Mouse (Mus musculus): ENCODE results near the gene Rnps1. TPM values are rescaled to one million over a fixed set of nuclear protein-coding genes. Genes with fewer than 3 reads are reported as not detected.
A peak's percentile ranks its signal among the peaks of the same experiment; 100 is the strongest.

Gene Rnps1
- polyA plus RNA-seq, 1 experiment from 2014 or later = 111 TPM

- Histone ChIP-seq H3K4me3 (ENCODE audit: low read depth, low read length) (peak overlapping the region; percentile 80), H3K9ac (ENCODE audit: low read depth, low read length) (peak overlapping the region; percentile 93), H3K4me1 (replicated peaks; ENCODE audit: control insufficient read depth, insufficient read depth, low read length) (no peaks in the 10 kb centered on the region), H3K27me3 (replicated peaks; ENCODE audit: control insufficient read depth, insufficient read depth, low read length) (no peaks in the 10 kb centered on the region), H3K4me2 (replicated peaks; ENCODE audit: low read depth) (peak overlapping the region; percentile 99), H3K27ac (ENCODE audit: low read depth, low read length) (peak overlapping the region; percentile 94), H3K36me3 (ENCODE audit: control insufficient read depth, insufficient read depth) (peaks cover 21% of the 10 kb centered on the region), H3K9me3 (ENCODE audit: control insufficient read depth) (no peaks in the 10 kb centered on the region)
- ATAC-seq = 0 out of 2 replicates have a peak, but pooled peaks have one; percentile 1
- TF ChIP-seq CTCF (IDR thresholded peaks at IDR 0.05; ENCODE audit: low read depth) = no peak
- WGBS = under 1% methylated on average over 68 of the region's 68 CpGs
Observed at GRCm38 (mm10) chr17:24470701-24471527, 56.5 kb downstream of the Rnps1 start.

DNA sequence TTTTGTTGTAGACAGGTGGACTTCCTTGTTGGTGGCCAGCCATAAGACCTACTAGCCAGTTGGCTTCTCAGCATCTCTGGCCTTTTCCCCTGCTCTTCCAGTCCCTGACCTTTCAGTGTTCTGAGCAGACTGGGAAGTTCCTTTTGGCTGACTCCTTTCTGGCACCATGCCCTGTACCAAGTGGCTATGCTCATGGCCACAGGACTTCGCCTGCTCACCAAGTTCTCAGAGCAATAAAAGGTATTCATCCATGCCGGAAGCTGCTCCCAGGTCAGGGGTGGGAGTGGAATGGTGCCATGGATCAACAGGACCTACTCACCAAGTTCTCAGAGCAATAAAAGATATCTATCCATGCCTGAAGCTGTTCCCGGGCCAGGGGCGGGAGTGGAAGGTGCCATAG lies 58.1 kb downstream of the Rnps1 start:
- TF ChIP-seq CTCF (IDR thresholded peaks at IDR 0.05; ENCODE audit: low read depth) = no peak
- peak overlapping the region; percentile 99 for H3K4me2 ChIP-seq (replicated peaks; ENCODE audit: low read depth)
- H3K4me3 ChIP-seq (ENCODE audit: low read depth, low read length) = no peak overlapping the region
- peak; percentile 53 for ATAC-seq
- H3K9ac ChIP-seq (ENCODE audit: low read depth, low read length) = peak overlapping the region; percentile 37
- no peaks in the 10 kb centered on the region for H3K27me3 ChIP-seq (replicated peaks; ENCODE audit: control insufficient read depth, insufficient read depth, low read length)
- H3K27ac ChIP-seq (ENCODE audit: low read depth, low read length) = peak overlapping the region; percentile 86
- H3K36me3 ChIP-seq (ENCODE audit: control insufficient read depth, insufficient read depth) = peaks cover 37% of the 10 kb centered on the region
- WGBS = 33% methylated on average over 4 of the region's 4 CpGs
- H3K4me1 ChIP-seq (replicated peaks; ENCODE audit: control insufficient read depth, insufficient read depth, low read length) = peaks cover under 1% of the 10 kb centered on the region; the same call in 1 of the 2 replicates
- H3K9me3 ChIP-seq (ENCODE audit: control insufficient read depth) = no peaks in the 10 kb centered on the region

DNA sequence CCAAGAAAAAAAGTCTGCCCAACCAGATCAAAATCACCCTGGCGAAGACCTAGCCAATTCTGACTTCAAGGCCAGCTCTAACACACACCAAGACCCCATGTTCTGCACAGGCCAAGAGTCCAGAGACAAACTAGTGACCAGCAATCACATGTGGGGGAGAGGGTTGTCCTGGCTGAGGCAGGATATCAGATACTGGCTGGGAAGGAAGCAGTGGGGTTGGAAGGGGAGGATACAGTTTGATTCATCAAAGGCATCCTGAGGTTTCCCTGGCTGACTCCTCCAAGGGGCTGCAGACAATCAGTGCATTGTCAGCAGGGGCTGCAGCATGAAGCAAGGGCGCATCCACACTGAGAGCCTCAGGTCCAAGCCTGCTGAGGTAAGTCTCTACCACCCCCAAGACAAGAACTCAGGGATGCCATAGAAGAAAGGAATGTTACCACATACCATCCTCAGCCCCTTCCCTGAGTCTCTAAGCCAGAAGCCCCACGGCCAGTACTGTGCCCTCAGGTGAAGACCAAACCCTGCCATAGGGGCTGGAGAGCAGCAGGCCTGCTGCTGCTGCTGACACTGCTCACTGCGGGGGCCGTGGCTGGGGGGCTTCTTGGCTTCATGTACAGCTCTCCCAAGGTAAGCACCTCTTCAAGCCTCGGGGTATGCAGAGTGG lies 59.4 kb downstream of the Rnps1 start, which contains the start of gene Bricd5:
TSS of gene Bricd5 (plus strand) at position 273 of the 664 bp plus-strand sequence.
- no peaks in the 10 kb centered on the region for H3K27me3 ChIP-seq (replicated peaks; ENCODE audit: control insufficient read depth, insufficient read depth, low read length)
- H3K4me3 ChIP-seq (ENCODE audit: low read depth, low read length) = no peak within 1 kb of the TSS
- WGBS = 69% methylated on average over 6 of the region's 6 CpGs

GRCm38 (mm10) chr17:24474557-24474956 lies 60.2 kb downstream of the Rnps1 start:
- WGBS = 79% methylated on average over 5 of the region's 5 CpGs
- H3K4me1 ChIP-seq (replicated peaks; ENCODE audit: control insufficient read depth, insufficient read depth, low read length) = peaks cover 8% of the 10 kb centered on the region
- H3K36me3 ChIP-seq (ENCODE audit: control insufficient read depth, insufficient read depth) = peaks cover 40% of the 10 kb centered on the region
- no peak overlapping the region for H3K9ac ChIP-seq (ENCODE audit: low read depth, low read length)
- H3K4me3 ChIP-seq (ENCODE audit: low read depth, low read length) = no peak overlapping the region
- H3K27me3 ChIP-seq (replicated peaks; ENCODE audit: control insufficient read depth, insufficient read depth, low read length) = no peaks in the 10 kb centered on the region
- ATAC-seq = no peak
- H3K9me3 ChIP-seq (ENCODE audit: control insufficient read depth) = no peaks in the 10 kb centered on the region
- H3K4me2 ChIP-seq (replicated peaks; ENCODE audit: low read depth) = no peak overlapping the region
- TF ChIP-seq CTCF (IDR thresholded peaks at IDR 0.05; ENCODE audit: low read depth) = no peak
- H3K27ac ChIP-seq (ENCODE audit: low read depth, low read length) = peak overlapping the region; percentile 86; the same call in 1 of the 2 replicates

More for the DNA sequence above, 59.4 kb downstream of the Rnps1 start, which contains the start of gene Bricd5:
- peak within 1 kb of the TSS; percentile 86 for H3K27ac ChIP-seq (ENCODE audit: low read depth, low read length)
- no peak for TF ChIP-seq CTCF (IDR thresholded peaks at IDR 0.05; ENCODE audit: low read depth)
- H3K36me3 ChIP-seq (ENCODE audit: control insufficient read depth, insufficient read depth) = peaks cover 40% of the 10 kb centered on the region
- ATAC-seq = no peak
- H3K4me2 ChIP-seq (replicated peaks; ENCODE audit: low read depth) = peak within 1 kb of the TSS; percentile 99
- no peaks in the 10 kb centered on the region for H3K9me3 ChIP-seq (ENCODE audit: control insufficient read depth)
- peaks cover 8% of the 10 kb centered on the region for H3K4me1 ChIP-seq (replicated peaks; ENCODE audit: control insufficient read depth, insufficient read depth, low read length)
- peak within 1 kb of the TSS; percentile 37 for H3K9ac ChIP-seq (ENCODE audit: low read depth, low read length)

Other genes starting within 250 kb of the Rnps1 start
- 1,362 and 1,364 TPM in 2 replicates for gene Atp6v0c, start 244.9 kb upstream of the Rnps1 start, polyA plus RNA-seq (2015; fragmentation: Nextera tagmentation; extraction: Ambion mirVana)
- 3.1 and 3.4 TPM in 2 replicates for gene Tbc1d24, start 209.0 kb upstream of the Rnps1 start, polyA plus RNA-seq (2015; fragmentation: Nextera tagmentation; extraction: Ambion mirVana)
- gene Ntn3, start 205.0 kb upstream of the Rnps1 start, polyA plus RNA-seq (2015; fragmentation: Nextera tagmentation; extraction: Ambion mirVana) = 2.0 and 2.1 TPM in 2 replicates
- 6.8 and 7.3 TPM in 2 replicates for gene Tedc2, start 193.7 kb upstream of the Rnps1 start, polyA plus RNA-seq (2015; fragmentation: Nextera tagmentation; extraction: Ambion mirVana)
- 7.8 and 8.6 TPM in 2 replicates for gene Ccnf, start 163.1 kb upstream of the Rnps1 start, polyA plus RNA-seq (2015; fragmentation: Nextera tagmentation; extraction: Ambion mirVana)
- gene Abca17, start 63.5 kb upstream of the Rnps1 start, polyA plus RNA-seq (2015; fragmentation: Nextera tagmentation; extraction: Ambion mirVana) = not detected in 2 replicates
- 11.3 and 12.7 TPM in 2 replicates for gene Abca3, start 62.6 kb upstream of the Rnps1 start, polyA plus RNA-seq (2015; fragmentation: Nextera tagmentation; extraction: Ambion mirVana)
- gene Eci1, start 12.1 kb downstream of the Rnps1 start, polyA plus RNA-seq (2015; fragmentation: Nextera tagmentation; extraction: Ambion mirVana) = 96.4 and 106 TPM in 2 replicates
- 0.73 and 0.80 TPM in 2 replicates for gene Dnase1l2, start 28.5 kb downstream of the Rnps1 start, polyA plus RNA-seq (2015; fragmentation: Nextera tagmentation; extraction: Ambion mirVana)
- 5.0 and 5.2 TPM in 2 replicates for gene E4f1, start 55.7 kb downstream of the Rnps1 start, polyA plus RNA-seq (2015; fragmentation: Nextera tagmentation; extraction: Ambion mirVana)
- 64.5 and 69.4 TPM in 2 replicates for gene Pgp, start 55.8 kb downstream of the Rnps1 start, polyA plus RNA-seq (2015; fragmentation: Nextera tagmentation; extraction: Ambion mirVana)
- not detected in 2 replicates for gene Bricd5, start 59.3 kb downstream of the Rnps1 start, polyA plus RNA-seq (2015; fragmentation: Nextera tagmentation; extraction: Ambion mirVana)
- gene Mlst8, start 64.5 kb downstream of the Rnps1 start, polyA plus RNA-seq (2015; fragmentation: Nextera tagmentation; extraction: Ambion mirVana) = 11.9 and 12.9 TPM in 2 replicates
- gene Caskin1, start 74.0 kb downstream of the Rnps1 start, polyA plus RNA-seq (2015; fragmentation: Nextera tagmentation; extraction: Ambion mirVana) = 0.69 and 0.78 TPM in 2 replicates
- gene Traf7, start 113.4 kb downstream of the Rnps1 start, polyA plus RNA-seq (2015; fragmentation: Nextera tagmentation; extraction: Ambion mirVana) = 39.7 and 41.2 TPM in 2 replicates
- 0.31 and 0.63 TPM in 2 replicates for gene Rab26, start 119.6 kb downstream of the Rnps1 start, polyA plus RNA-seq (2015; fragmentation: Nextera tagmentation; extraction: Ambion mirVana)
- gene Pkd1, start 135.3 kb downstream of the Rnps1 start, polyA plus RNA-seq (2015; fragmentation: Nextera tagmentation; extraction: Ambion mirVana) = 5.4 and 8.3 TPM in 2 replicates
- 24.7 and 25.8 TPM in 2 replicates for gene Tsc2, start 218.1 kb downstream of the Rnps1 start, polyA plus RNA-seq (2015; fragmentation: Nextera tagmentation; extraction: Ambion mirVana)
- 5.0 and 5.5 TPM in 2 replicates for gene Nthl1, start 218.1 kb downstream of the Rnps1 start, polyA plus RNA-seq (2015; fragmentation: Nextera tagmentation; extraction: Ambion mirVana)
- gene Slc9a3r2, start 235.8 kb downstream of the Rnps1 start, polyA plus RNA-seq (2015; fragmentation: Nextera tagmentation; extraction: Ambion mirVana) = 26.5 and 30.1 TPM in 2 replicates
- gene Npw, start 243.9 kb downstream of the Rnps1 start, polyA plus RNA-seq (2015; fragmentation: Nextera tagmentation; extraction: Ambion mirVana) = 0.20 TPM in 1 of 2 replicates, not detected in the other